Mouse (Mus musculus): ENCODE data around the gene Vps26c. TPM values are rescaled to one million over a fixed set of nuclear protein-coding genes. Genes with fewer than 3 reads are reported as not detected.

Gene Vps26c
- polyA plus RNA-seq, 1 experiment from 2014 or later: 53.5 TPM

- no peak overlapping the region for H3K27ac ChIP-seq
- H3K9me3 ChIP-seq: no peaks in the 10 kb centered on the region
- no peak overlapping the region for H3K9ac ChIP-seq
- H3K4me3 ChIP-seq: no peak overlapping the region
- H3K36me3 ChIP-seq: peaks cover 81% of the 10 kb centered on the region
- H3K27me3 ChIP-seq: no peaks in the 10 kb centered on the region
- H3K4me2 ChIP-seq: no peak overlapping the region
- H3K4me1 ChIP-seq: no peaks in the 10 kb centered on the region
- ATAC-seq (ENCODE audit: insufficient number of reproducible peaks, insufficient read depth, low FRiP score, low TSS enrichment, low read depth): no peak
- WGBS: 84% methylated on average over 8 of the region's 8 CpGs
These were observed 77.5 kb downstream of the Vps26c start for GRCm38 (mm10) chr16:94449151-94449550.

Other genes starting within 250 kb of the Vps26c start
- gene Hlcs, start 213.3 kb downstream of the Vps26c start, polyA plus RNA-seq (2015; fragmentation: Nextera tagmentation; extraction: Ambion mirVana): 10.0 and 10.5 TPM in 2 replicates
- gene Ripply3, start 198.4 kb downstream of the Vps26c start, polyA plus RNA-seq (2015; fragmentation: Nextera tagmentation; extraction: Ambion mirVana): 2.1 and 3.2 TPM in 2 replicates
- gene Ttc3, start 156.2 kb downstream of the Vps26c start, polyA plus RNA-seq (2015; fragmentation: Nextera tagmentation; extraction: Ambion mirVana): 291 and 321 TPM in 2 replicates
- gene Pigp, start 155.0 kb downstream of the Vps26c start, polyA plus RNA-seq (2015; fragmentation: Nextera tagmentation; extraction: Ambion mirVana): 122 and 129 TPM in 2 replicates
- 11.0 and 11.1 TPM in 2 replicates for gene Dyrk1a, start 43.2 kb upstream of the Vps26c start, polyA plus RNA-seq (2015; fragmentation: Nextera tagmentation; extraction: Ambion mirVana)

Data from embryonic facial prominence, embryonic 13.5 days (tissue).